Mouse (Mus musculus) forebrain, postnatal 0 days (tissue): Measurements from ENCODE around the gene Lyzl4. TPM values are rescaled to one million over a fixed set of nuclear protein-coding genes. Genes with fewer than 3 reads are reported as not detected.

Experiments used
- ATAC-seq: fragments of 200-750 bp; cut with Nextera tagmentation; 2 replicates; pipeline ENCODE4 v1.8.0; 2017; ENCODE audit warnings: mild to moderate bottlenecking, moderate library complexity
- DNase-seq: peaks from one replicate; pipeline ENCODE4 v3.0.0-alpha.2; 2015
- H3K27ac ChIP-seq: fragments of 300-500 bp; sonication (generic); 2 replicates; pipeline ENCODE4 v1.5.1; 2014; ENCODE audit warnings: low read depth, mild to moderate bottlenecking, antibody characterized with exemption, low read length, moderate library complexity, mixed read lengths
- H3K27me3 ChIP-seq: fragments of 300-500 bp; sonication (generic); 2 replicates; pipeline ENCODE4 v1.6.1; 2014; ENCODE audit warnings: mild to moderate bottlenecking, low read length, mixed read lengths; ENCODE audit not compliant: insufficient read depth
- H3K36me3 ChIP-seq: fragments of 300-500 bp; sonication (generic); 2 replicates; pipeline ENCODE4 v1.6.1; 2014; ENCODE audit warnings: mild to moderate bottlenecking, moderate library complexity; ENCODE audit not compliant: insufficient read depth
- H3K4me1 ChIP-seq: fragments of 300-500 bp; sonication (generic); 2 replicates; pipeline ENCODE4 v1.6.1; 2014; ENCODE audit warnings: antibody characterized with exemption; ENCODE audit not compliant: insufficient read depth
- H3K4me2 ChIP-seq: fragments of 300-500 bp; sonication (generic); 2 replicates; pipeline ENCODE4 v1.6.1; 2014; ENCODE audit warnings: low read depth, mild to moderate bottlenecking, moderate library complexity
- H3K4me3 ChIP-seq: fragments of 300-500 bp; sonication (generic); 2 replicates; pipeline ENCODE4 v1.5.1; 2014; ENCODE audit warnings: low read depth, low read length, mixed read lengths
- H3K9ac ChIP-seq: fragments of 300-500 bp; sonication (generic); 2 replicates; pipeline ENCODE4 v1.6.1; 2014; ENCODE audit warnings: mild to moderate bottlenecking
- H3K9me3 ChIP-seq: fragments of 300-500 bp; sonication (generic); 2 replicates; pipeline ENCODE4 v1.6.1; 2016; ENCODE audit warnings: low read length
- CTCF ChIP-seq: sonication (generic); IDR thresholded peaks from 2 replicates; pipeline ENCODE4 v1.5.1; 2016; ENCODE audit warnings: antibody characterized with exemption, control low read depth, low read depth
- WGBS: fragments of 180-500 bp; shearing (Covaris S2); extraction: QIAGEN DNeasy Blood & Tissue Kit; methylation state at CpG from one replicate; pipeline ENCODE4 v1.1.7; 2014; 5-methylcytosine and 5-hydroxymethylcytosine counted together
- polyA plus RNA-seq: library from polyadenylated mRNA; unstranded; fragments of >200 nt; fragmentation: Nextera tagmentation; extraction: Ambion mirVana; gene quantifications from 2 replicates; pipeline ENCODE4 v1.2.1, GENCODE M21; 2015
- total RNA-seq: library from RNA; depleted of rRNA; stranded (reverse); fragments of >200 nt; gene quantifications from 2 replicates; pipeline ENCODE4 v1.2.3, GENCODE M21; 2014

The Lyzl4 gene
- total and polyA plus RNA-seq, 2 experiments from 2014 or later, result not detected

GRCm38 (mm10) chr9:121669348-121669791, 27.5 kb upstream of the Lyzl4 start:
- H3K27ac ChIP-seq, result no peak overlapping the region
- peak; percentile 77 for TF ChIP-seq CTCF
- 1% methylated on average over 28 of the region's 28 CpGs for WGBS
- H3K4me2 ChIP-seq, result peak overlapping the region; percentile 70
- ATAC-seq (peak; percentile 64), DNase-seq (peak; percentile 65)
- peak overlapping the region; percentile 51 for H3K9ac ChIP-seq
- H3K9me3 ChIP-seq, result no peaks in the 10 kb centered on the region
- H3K4me3 ChIP-seq, result peak overlapping the region; percentile 35
- H3K4me1 ChIP-seq, result peaks cover 12% of the 10 kb centered on the region; the same call in 1 of the 2 replicates
- no peaks in the 10 kb centered on the region for H3K36me3 ChIP-seq
- H3K27me3 ChIP-seq, result no peaks in the 10 kb centered on the region

GRCm38 (mm10) chr9:121667822-121668221, 25.9 kb upstream of the Lyzl4 start:
- 0 out of 2 replicates have a peak overlapping the region, but pooled peaks have one; percentile 67 for H3K27ac ChIP-seq
- no peak for TF ChIP-seq CTCF
- no peak for DNase-seq
- no peak overlapping the region for H3K4me3 ChIP-seq
- H3K9me3 ChIP-seq, result no peaks in the 10 kb centered on the region
- peaks cover 12% of the 10 kb centered on the region; the same call in 1 of the 2 replicates for H3K4me1 ChIP-seq
- 68% methylated on average over 11 of the region's 11 CpGs for WGBS
- ATAC-seq, result no peak
- no peaks in the 10 kb centered on the region for H3K27me3 ChIP-seq
- no peak overlapping the region for H3K9ac ChIP-seq
- no peak overlapping the region for H3K4me2 ChIP-seq
- no peaks in the 10 kb centered on the region for H3K36me3 ChIP-seq

GRCm38 (mm10) chr9:121666957-121667630, 25.2 kb upstream of the Lyzl4 start:
- peak overlapping the region; percentile 67 for H3K27ac ChIP-seq
- ATAC-seq (peak; percentile 47), DNase-seq (peak; percentile 73)
- peaks cover 12% of the 10 kb centered on the region; the same call in 1 of the 2 replicates for H3K4me1 ChIP-seq
- H3K9ac ChIP-seq, result no peak overlapping the region; the same call in 1 of the 2 replicates
- no peaks in the 10 kb centered on the region for H3K9me3 ChIP-seq
- no peak overlapping the region for H3K4me2 ChIP-seq
- no peaks in the 10 kb centered on the region for H3K27me3 ChIP-seq
- 51% methylated on average over 16 of the region's 16 CpGs for WGBS
- no peaks in the 10 kb centered on the region for H3K36me3 ChIP-seq
- no peak overlapping the region for H3K4me3 ChIP-seq
- no peak for TF ChIP-seq CTCF

GRCm38 (mm10) chr9:121664104-121664503, 22.2 kb upstream of the Lyzl4 start:
- ATAC-seq, result no peak
- 0 out of 2 replicates have a peak, but pooled peaks cover 7% of the 10 kb centered on the region for H3K4me1 ChIP-seq
- no peak for DNase-seq
- no peaks in the 10 kb centered on the region for H3K36me3 ChIP-seq
- TF ChIP-seq CTCF, result no peak
- H3K27ac ChIP-seq, result no peak overlapping the region
- H3K4me2 ChIP-seq, result no peak overlapping the region
- H3K9ac ChIP-seq, result no peak overlapping the region
- H3K9me3 ChIP-seq, result no peaks in the 10 kb centered on the region
- 69% methylated on average over 5 of the region's 5 CpGs for WGBS
- H3K4me3 ChIP-seq, result no peak overlapping the region
- no peaks in the 10 kb centered on the region for H3K27me3 ChIP-seq

GRCm38 (mm10) chr9:121663467-121663866, 21.6 kb upstream of the Lyzl4 start:
- Histone ChIP-seq H3K27me3 (no peaks in the 10 kb centered on the region), H3K4me1 (0 out of 2 replicates have a peak, but pooled peaks cover 5% of the 10 kb centered on the region), H3K27ac (no peak overlapping the region), H3K4me3 (no peak overlapping the region), H3K4me2 (no peak overlapping the region), H3K36me3 (no peaks in the 10 kb centered on the region), H3K9ac (no peak overlapping the region), H3K9me3 (no peaks in the 10 kb centered on the region)
- ATAC-seq (no peak), DNase-seq (no peak)
- TF ChIP-seq CTCF, result no peak
- WGBS, result 70% methylated on average over 6 of the region's 6 CpGs

GRCm38 (mm10) chr9:121659791-121660190, 17.9 kb upstream of the Lyzl4 start:
- no peak for TF ChIP-seq CTCF

GRCm38 (mm10) chr9:121658248-121658647, 16.4 kb upstream of the Lyzl4 start:
- ATAC-seq, result no peak
- no peak for TF ChIP-seq CTCF
- no peaks in the 10 kb centered on the region for H3K36me3 ChIP-seq
- H3K4me1 ChIP-seq, result no peaks in the 10 kb centered on the region
- no peaks in the 10 kb centered on the region for H3K27me3 ChIP-seq
- no peak overlapping the region for H3K9ac ChIP-seq
- H3K9me3 ChIP-seq, result no peaks in the 10 kb centered on the region
- no peak overlapping the region for H3K4me3 ChIP-seq
- no peak overlapping the region for H3K4me2 ChIP-seq
- WGBS, result 82% methylated on average over 7 of the region's 7 CpGs
- no peak for DNase-seq
- H3K27ac ChIP-seq, result no peak overlapping the region

More at GRCm38 (mm10) chr9:121659791-121660190, 17.9 kb upstream of the Lyzl4 start:
- no peak for ATAC-seq
- no peak overlapping the region for H3K27ac ChIP-seq
- H3K36me3 ChIP-seq, result no peaks in the 10 kb centered on the region
- no peak overlapping the region for H3K9ac ChIP-seq
- H3K4me1 ChIP-seq, result no peaks in the 10 kb centered on the region
- WGBS, result 78% methylated on average over 7 of the region's 7 CpGs
- no peak overlapping the region for H3K4me2 ChIP-seq
- H3K27me3 ChIP-seq, result no peaks in the 10 kb centered on the region
- H3K4me3 ChIP-seq, result no peak overlapping the region
- no peak for DNase-seq
- H3K9me3 ChIP-seq, result no peaks in the 10 kb centered on the region
